Mouse (Mus musculus) cerebellum, adult 18-20 months (tissue): ENCODE data around the gene Zfp941.
"Not testable (repeated sequence)": the region's sequence is repeated elsewhere in the genome, so short reads cannot be mapped to it uniquely, and the experiment has no call there.

Experiments
- DNase-seq, 2 experiments: peaks; one replicate each; pipeline ENCODE4 v3.0.0; 2021

Gene Zfp941

DNA sequence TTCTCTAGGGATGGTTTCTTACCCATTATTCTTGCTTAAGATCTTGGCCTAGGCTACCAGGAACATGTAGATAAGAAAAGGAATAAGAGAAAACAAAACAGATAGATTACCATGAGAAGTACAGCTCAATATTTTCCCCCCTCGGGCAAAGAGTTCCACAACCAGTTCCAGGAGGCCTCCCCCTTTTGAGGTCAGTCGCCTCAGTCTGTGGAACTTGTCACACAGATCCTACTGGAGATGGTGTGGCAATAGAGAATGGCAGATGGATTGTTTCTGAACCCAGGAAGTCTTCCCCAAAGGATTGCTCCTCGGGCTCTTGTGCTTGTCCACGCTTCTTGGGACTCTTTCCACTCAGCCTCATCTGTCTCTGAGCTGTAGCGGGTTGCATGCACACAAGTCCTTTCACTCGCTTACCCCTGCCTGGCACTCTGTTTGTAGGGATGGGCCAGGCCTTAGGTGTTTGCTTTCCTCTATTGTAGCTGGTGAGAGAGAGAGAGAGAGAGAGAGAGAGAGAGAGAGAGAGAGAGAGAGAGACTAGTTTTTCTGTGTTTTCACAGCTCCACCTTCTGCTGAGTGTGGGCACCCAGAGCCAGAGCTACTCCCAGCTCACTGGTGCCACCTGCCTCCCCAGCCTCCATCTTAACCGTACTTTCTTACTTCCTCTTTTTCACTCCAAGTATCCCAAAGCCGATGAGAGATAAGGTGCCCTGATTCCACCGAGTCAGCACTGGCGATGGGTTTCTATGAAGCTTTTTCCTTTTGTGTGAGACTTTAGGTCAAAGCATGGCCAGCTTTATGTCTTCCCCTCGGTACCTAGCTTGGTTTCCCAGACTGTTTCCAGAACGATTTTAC lies 55.9 kb downstream of the Zfp941 start:
- no peak for DNase-seq

DNA sequence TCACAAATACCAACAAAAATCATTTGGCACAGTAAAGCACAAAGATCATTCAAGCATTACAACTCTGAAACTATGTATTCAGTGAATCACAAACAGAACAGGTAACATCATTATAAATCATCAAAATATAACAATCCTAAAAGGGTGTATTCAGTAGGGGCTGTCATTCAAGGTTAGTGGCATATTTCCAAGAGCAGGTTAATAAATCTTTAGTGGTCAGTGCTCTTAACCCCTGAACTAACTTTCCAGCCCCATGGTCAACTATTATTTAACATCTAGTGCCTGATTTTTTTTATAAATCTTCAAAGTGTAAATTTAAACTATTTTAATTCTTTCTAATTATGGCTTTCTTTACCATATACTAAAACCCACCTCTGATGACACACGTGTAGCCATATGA lies 56.6 kb downstream of the Zfp941 start:
- not testable (repeated sequence) for DNase-seq

DNA sequence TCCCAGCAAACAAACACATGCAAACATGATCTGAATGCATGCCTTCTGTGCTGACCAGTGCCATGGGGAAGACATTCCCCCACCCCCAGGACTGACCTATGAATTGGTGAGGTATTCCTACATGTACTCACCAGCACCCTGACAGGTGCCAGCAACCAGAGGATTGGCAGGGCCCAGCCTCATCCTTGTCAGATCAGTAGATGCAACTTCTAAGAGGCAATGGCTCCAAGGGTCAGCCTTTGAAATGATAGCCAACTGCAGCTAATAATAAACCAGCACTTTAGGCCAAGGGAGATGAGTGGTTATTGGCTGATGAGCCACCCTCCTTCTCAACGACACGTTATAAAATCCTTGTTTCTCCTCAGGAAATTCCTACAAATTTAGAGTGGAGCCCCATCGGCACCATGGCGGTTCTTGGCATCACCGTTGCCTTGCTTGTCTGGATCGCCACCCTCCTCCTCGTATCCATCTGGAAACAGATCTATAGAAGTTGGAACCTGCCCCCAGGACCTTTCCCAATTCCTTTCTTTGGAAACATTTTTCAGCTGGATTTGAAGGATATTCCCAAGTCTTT lies 58.4 kb downstream of the Zfp941 start, which contains the start of gene Cyp2e1:
Gene Cyp2e1, plus strand, starts transcription at position 293 of the 574 bp plus-strand sequence.
- no peak for DNase-seq

DNA sequence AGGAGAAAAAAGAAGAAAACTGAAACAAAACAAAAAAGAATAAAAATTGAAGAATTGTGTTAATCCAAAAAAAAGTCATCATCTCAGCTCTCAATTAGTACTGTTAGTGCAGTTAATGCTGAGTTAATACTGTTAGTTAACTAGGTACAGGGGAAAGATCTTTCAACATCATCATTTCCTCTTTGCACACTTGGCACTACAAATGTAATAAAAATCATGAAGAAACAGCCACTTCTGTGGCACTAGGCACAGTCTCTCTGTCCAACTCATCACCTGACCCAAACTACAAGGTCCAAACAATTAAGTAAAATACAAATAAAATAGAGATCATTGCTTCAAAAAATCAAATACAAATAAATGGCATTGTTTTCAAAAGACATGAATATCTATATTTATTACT lies 61.3 kb downstream of the Zfp941 start:
- DNase-seq = no peak
